Mouse (Mus musculus) heart, embryonic 16.5 days (tissue): ENCODE measurements around the gene C2cd6. TPM values are rescaled to one million over a fixed set of nuclear protein-coding genes. Genes with fewer than 3 reads are reported as not detected.

Experiments
- ATAC-seq: fragments of 200-750 bp; cut with Nextera tagmentation; replicated peaks from 2 replicates; pipeline ENCODE4 v1.8.0; 2017; ENCODE audit warnings: moderate number of reproducible peaks; ENCODE audit not compliant: insufficient read depth, low FRiP score; ENCODE audit errors: extremely low read depth
- H3K27ac ChIP-seq: fragments of 300-500 bp; sonication (generic); 2 replicates; pipeline ENCODE4 v1.5.1; 2014; ENCODE audit warnings: mild to moderate bottlenecking, low read length, control low read depth, moderate library complexity
- H3K27me3 ChIP-seq: fragments of 300-500 bp; sonication (generic); 2 replicates; pipeline ENCODE4 v1.6.1; 2014; ENCODE audit warnings: low read length, mixed read lengths; ENCODE audit not compliant: control insufficient read depth, insufficient read depth
- H3K36me3 ChIP-seq: fragments of 300-500 bp; sonication (generic); 2 replicates; pipeline ENCODE4 v1.6.1; 2014; ENCODE audit not compliant: control insufficient read depth, insufficient read depth
- H3K4me1 ChIP-seq: fragments of 300-500 bp; sonication (generic); 2 replicates; pipeline ENCODE4 v1.6.1; 2014; ENCODE audit warnings: low read length, mixed read lengths; ENCODE audit not compliant: control insufficient read depth, insufficient read depth
- H3K4me2 ChIP-seq: fragments of 300-500 bp; sonication (generic); 2 replicates; pipeline ENCODE4 v1.6.1; 2014; ENCODE audit warnings: low read depth, mild to moderate bottlenecking, control low read depth, low read length
- H3K4me3 ChIP-seq: fragments of 300-500 bp; sonication (generic); 2 replicates; pipeline ENCODE4 v1.5.1; 2014; ENCODE audit warnings: mild to moderate bottlenecking, control low read depth, low read length
- H3K9ac ChIP-seq: fragments of 300-500 bp; sonication (generic); 2 replicates; pipeline ENCODE4 v1.6.1; 2014; ENCODE audit warnings: low read length, control low read depth
- H3K9me3 ChIP-seq: fragments of 300-500 bp; sonication (generic); replicated peaks from 2 replicates; pipeline ENCODE4 v1.6.1; 2016; ENCODE audit warnings: low read length; ENCODE audit not compliant: control insufficient read depth
- WGBS: fragments of 180-500 bp; shearing (Covaris S2); extraction: QIAGEN DNeasy Blood & Tissue Kit; methylation state at CpG from one replicate; pipeline ENCODE4 v1.1.7; 2014; 5-methylcytosine and 5-hydroxymethylcytosine counted together
- polyA plus RNA-seq: library from polyadenylated mRNA; unstranded; fragments of >200 nt; fragmentation: Nextera tagmentation; extraction: Ambion mirVana; gene quantifications from 2 replicates; pipeline ENCODE4 v1.2.1, GENCODE M21; 2015

The C2cd6 gene
- polyA plus RNA-seq, 1 experiment from 2014 or later, result not detected

GRCm38 (mm10) chr1:59070867-59071266 is 23.8 kb downstream of the C2cd6 start:
- Histone ChIP-seq H3K4me3 (no peak overlapping the region), H3K9me3 (no peaks in the 10 kb centered on the region), H3K4me2 (no peak overlapping the region), H3K27me3 (no peaks in the 10 kb centered on the region), H3K27ac (no peak overlapping the region), H3K36me3 (no peaks in the 10 kb centered on the region), H3K4me1 (no peaks in the 10 kb centered on the region), H3K9ac (no peak overlapping the region)
- no peak for ATAC-seq
- 15% methylated on average over 3 of the region's 3 CpGs for WGBS

- no peaks in the 10 kb centered on the region for H3K27me3 ChIP-seq
- no peak overlapping the region for H3K4me3 ChIP-seq
- no peaks in the 10 kb centered on the region for H3K4me1 ChIP-seq
- 7% methylated on average over 3 of the region's 3 CpGs for WGBS
- H3K27ac ChIP-seq, result no peak overlapping the region
- H3K9me3 ChIP-seq, result no peaks in the 10 kb centered on the region
- no peak overlapping the region for H3K9ac ChIP-seq
- H3K36me3 ChIP-seq, result no peaks in the 10 kb centered on the region
- H3K4me2 ChIP-seq, result no peak overlapping the region
- ATAC-seq, result no peak
Observed at GRCm38 (mm10) chr1:59067976-59068375, 26.7 kb downstream of the C2cd6 start.

GRCm38 (mm10) chr1:59063697-59064096 is 31.0 kb downstream of the C2cd6 start:
- no peak overlapping the region for H3K4me3 ChIP-seq
- no peaks in the 10 kb centered on the region for H3K4me1 ChIP-seq
- H3K36me3 ChIP-seq, result no peaks in the 10 kb centered on the region
- no peak overlapping the region for H3K9ac ChIP-seq
- ATAC-seq, result no peak
- H3K27ac ChIP-seq, result no peak overlapping the region
- H3K4me2 ChIP-seq, result no peak overlapping the region
- H3K27me3 ChIP-seq, result no peaks in the 10 kb centered on the region
- H3K9me3 ChIP-seq, result no peaks in the 10 kb centered on the region
- WGBS, result 39% methylated on average over 3 of the region's 3 CpGs

- Histone ChIP-seq H3K27ac (no peak overlapping the region), H3K4me2 (no peak overlapping the region), H3K27me3 (no peaks in the 10 kb centered on the region), H3K9me3 (no peaks in the 10 kb centered on the region), H3K36me3 (no peaks in the 10 kb centered on the region), H3K4me1 (no peaks in the 10 kb centered on the region), H3K4me3 (no peak overlapping the region), H3K9ac (no peak overlapping the region)
- WGBS, result 67% methylated on average over 2 of the region's 2 CpGs
- ATAC-seq, result no peak
Observed at GRCm38 (mm10) chr1:59056955-59057354, 37.7 kb downstream of the C2cd6 start.

- H3K9ac ChIP-seq, result no peak overlapping the region
- no peak overlapping the region for H3K4me3 ChIP-seq
- H3K36me3 ChIP-seq, result no peaks in the 10 kb centered on the region
- no peaks in the 10 kb centered on the region for H3K4me1 ChIP-seq
- no peaks in the 10 kb centered on the region for H3K27me3 ChIP-seq
- H3K4me2 ChIP-seq, result no peak overlapping the region
- H3K9me3 ChIP-seq, result no peaks in the 10 kb centered on the region
- H3K27ac ChIP-seq, result no peak overlapping the region
- ATAC-seq, result no peak
- 68% methylated on average over 2 of the region's 2 CpGs for WGBS
Observed at GRCm38 (mm10) chr1:59051306-59051705, 43.4 kb downstream of the C2cd6 start.

- H3K4me3 ChIP-seq, result no peak overlapping the region
- no peak for ATAC-seq
- H3K36me3 ChIP-seq, result no peaks in the 10 kb centered on the region
- no peaks in the 10 kb centered on the region for H3K4me1 ChIP-seq
- H3K27me3 ChIP-seq, result no peaks in the 10 kb centered on the region
- WGBS, result 72% methylated on average over 5 of the region's 5 CpGs
- no peak overlapping the region for H3K9ac ChIP-seq
- no peak overlapping the region for H3K4me2 ChIP-seq
- H3K27ac ChIP-seq, result no peak overlapping the region
- no peaks in the 10 kb centered on the region for H3K9me3 ChIP-seq
Observed at GRCm38 (mm10) chr1:59037723-59038122, 57.0 kb downstream of the C2cd6 start.

GRCm38 (mm10) chr1:59021556-59021955 is 73.1 kb downstream of the C2cd6 start:
- Histone ChIP-seq H3K4me1 (no peaks in the 10 kb centered on the region), H3K27me3 (no peaks in the 10 kb centered on the region), H3K4me3 (no peak overlapping the region), H3K9ac (no peak overlapping the region), H3K36me3 (no peaks in the 10 kb centered on the region), H3K9me3 (peaks cover 4% of the 10 kb centered on the region; the same call in 1 of the 2 replicates), H3K4me2 (no peak overlapping the region), H3K27ac (no peak overlapping the region)
- ATAC-seq, result no peak
- WGBS, result 75% methylated on average over 3 of the region's 3 CpGs

- Histone ChIP-seq H3K36me3 (no peaks in the 10 kb centered on the region), H3K4me2 (no peak overlapping the region), H3K4me1 (no peaks in the 10 kb centered on the region), H3K27ac (no peak overlapping the region), H3K27me3 (no peaks in the 10 kb centered on the region), H3K4me3 (no peak overlapping the region), H3K9ac (no peak overlapping the region), H3K9me3 (no peaks in the 10 kb centered on the region)
- 33% methylated on average over 4 of the region's 4 CpGs for WGBS
- ATAC-seq, result no peak
Observed at GRCm38 (mm10) chr1:59009250-59009649, 85.5 kb downstream of the C2cd6 start.
